In genomic region chr1:139267844-139268243, GRCm38 (mm10) we compare ENCODE assay signal across 7 mouse cellular contexts.
DNase-seq lines count a peak whose midpoint lies in the region; ATAC-seq and TF ChIP-seq lines count a peak whose summit lies in the region.

No protein-coding gene starts in this region.

- H3K27ac ChIP-seq in spleen, adult 2 months (ENCODE audit: insufficient read depth, low read length): no peak overlapping the region
- no peak overlapping the region for H3K27ac ChIP-seq in limb, embryonic 13.5 days

- H3K4me2 ChIP-seq in limb, embryonic 13.5 days (replicated peaks): no peak overlapping the region

- H3K4me3 ChIP-seq in spleen, adult 2 months (ENCODE audit: extremely low read depth, insufficient read depth, insufficient read length): no peak overlapping the region
- no peak overlapping the region for H3K4me3 ChIP-seq in limb, embryonic 13.5 days

- H3K27me3 ChIP-seq in spleen, adult 2 months (ENCODE audit: control insufficient read depth, insufficient read depth, low read length): no peaks in the 10 kb centered on the region
- no peaks in the 10 kb centered on the region for H3K27me3 ChIP-seq in limb, embryonic 13.5 days

- no peak overlapping the region for H3K9ac ChIP-seq in limb, embryonic 13.5 days

- H3K9me3 ChIP-seq in limb, embryonic 13.5 days: no peaks in the 10 kb centered on the region

- peak; percentile 54 for ATAC-seq in activated CD4-positive, CD25-positive, alpha-beta regulatory T cell, adult 4 months
- peak; percentile 70 for ATAC-seq in erythroblast, adult 5-6 weeks (replicated peaks; ENCODE audit: low FRiP score, poor library complexity, severe bottlenecking)
- 0 out of 2 replicates have a peak, but pooled peaks have one; percentile 15 for ATAC-seq in limb, embryonic 13.5 days (ENCODE audit: low FRiP score, low read depth)
- peak; percentile 58; the same call in 1 of the 2 replicates for ATAC-seq in neutrophil, adult 5-6 weeks (ENCODE audit: extremely low read depth, insufficient number of reproducible peaks, low FRiP score, poor library complexity, severe bottlenecking)

- no peak for TF ChIP-seq CTCF in spleen, adult 2 months (IDR thresholded peaks at IDR 0.05; ENCODE audit: extremely low read depth, insufficient read depth, insufficient read length, insufficient replicate concordance)

- H3K36me3 ChIP-seq in spleen, adult 2 months (ENCODE audit: control insufficient read depth, insufficient read depth, low read length): no peaks in the 10 kb centered on the region
- H3K36me3 ChIP-seq in limb, embryonic 13.5 days: no peaks in the 10 kb centered on the region

- DNase-seq in spleen, adult 2 months (ENCODE audit: low read depth in 1 of 2, low spot score in 2 of 2): peak; percentile 12 to 41
- DNase-seq in spleen, adult 12 weeks (ENCODE audit: low spot score): no peak
- DNase-seq in induced T-regulatory cell, adult 2 months (ENCODE audit: low read depth): peak; percentile 85

- TF ChIP-seq POLR2A in spleen, adult 2 months (IDR thresholded peaks at IDR 0.05; ENCODE audit: low read depth, low read length): no peak

- H3K4me1 ChIP-seq in spleen, adult 2 months (ENCODE audit: control insufficient read depth, insufficient read depth, insufficient read length): no peaks in the 10 kb centered on the region
- H3K4me1 ChIP-seq in limb, embryonic 13.5 days: no peaks in the 10 kb centered on the region

- WGBS in spleen, adult 2 months: 17% methylated on average over 6 of the region's 6 CpGs
- WGBS in limb, embryonic 13.5 days: 14% methylated on average over 6 of the region's 6 CpGs

Comparison
In these comparisons a context has a peak if more than half of its experiments do, and no peak if none do; other contexts are left out.
1. ATAC-seq: peak in every context shown above with its lines; median percentile 70 in erythroblast, adult 5-6 weeks; 58 in neutrophil, adult 5-6 weeks; 54 in activated CD4-positive, CD25-positive, alpha-beta regulatory T cell, adult 4 months; 15 in limb, embryonic 13.5 days.